Mouse (Mus musculus): ENCODE measurements around the gene Tmem9b. TPM values are rescaled to one million over a fixed set of nuclear protein-coding genes. Genes with fewer than 3 reads are reported as not detected.

Tmem9b gene
- total RNA-seq, 2 experiments from 2014 or later = 67.3 to 71.1 TPM

GRCm38 (mm10) chr7:109747747-109748146 is 4.9 kb downstream of the Tmem9b start:
- intact Hi-C loops (cut with DNase I) = no loop called here

GRCm38 (mm10) chr7:109741703-109742102 is 11.0 kb downstream of the Tmem9b start:
- no peak for DNase-seq (ENCODE audit: extremely low spot score in 1 of 2, low spot score in 2 of 2)
- intact Hi-C loops (cut with DNase I) = no loop called here

More at GRCm38 (mm10) chr7:109747747-109748146, 4.9 kb downstream of the Tmem9b start:
- DNase-seq (ENCODE audit: extremely low spot score in 1 of 2, low spot score in 2 of 2) = no peak

GRCm38 (mm10) chr7:109741060-109741459 is 11.6 kb downstream of the Tmem9b start:
- intact Hi-C loops (cut with DNase I) = no loop called here
- DNase-seq (ENCODE audit: extremely low spot score in 1 of 2, low spot score in 2 of 2) = no peak

- no peak for DNase-seq (ENCODE audit: extremely low spot score in 1 of 2, low spot score in 2 of 2)
- intact Hi-C loops (cut with DNase I) = no loop called here
Observed at GRCm38 (mm10) chr7:109739822-109740370, 12.8 kb downstream of the Tmem9b start.

- intact Hi-C loops (cut with DNase I) = no loop called here
- DNase-seq (ENCODE audit: extremely low spot score in 1 of 2, low spot score in 2 of 2) = no peak
Observed at GRCm38 (mm10) chr7:109734806-109735205, 17.9 kb downstream of the Tmem9b start.

- no peak for DNase-seq (ENCODE audit: extremely low spot score in 1 of 2, low spot score in 2 of 2)
- intact Hi-C loops (cut with DNase I) = no loop called here
Observed at GRCm38 (mm10) chr7:109731626-109732025, 21.0 kb downstream of the Tmem9b start, which contains the start of gene Ascl3. Ascl3 (minus strand) TSS chr7:109731726.

- DNase-seq (ENCODE audit: extremely low spot score in 1 of 2, low spot score in 2 of 2) = no peak
- intact Hi-C loops (cut with DNase I) = no loop called here
Observed at GRCm38 (mm10) chr7:109723697-109724096, 29.0 kb downstream of the Tmem9b start, which contains the start of gene BC051019. BC051019 (minus strand) TSS chr7:109723850.

GRCm38 (mm10) chr7:109723114-109723513 is 29.6 kb downstream of the Tmem9b start:
- no peak for DNase-seq (ENCODE audit: extremely low spot score in 1 of 2, low spot score in 2 of 2)
- intact Hi-C loops (cut with DNase I) = no loop called here

- no peak for DNase-seq (ENCODE audit: extremely low spot score in 1 of 2, low spot score in 2 of 2)
- intact Hi-C loops (cut with DNase I) = no loop called here
Observed at GRCm38 (mm10) chr7:109722618-109723017, 30.1 kb downstream of the Tmem9b start.

GRCm38 (mm10) chr7:109719286-109719685 is 33.4 kb downstream of the Tmem9b start:
- intact Hi-C loops (cut with DNase I) = loop anchor here (2.0 kb wide), 1 partner anchor 192 kb away; no protein-coding TSS in a partner anchor
- peak; percentile 42 to 49 for DNase-seq (ENCODE audit: extremely low spot score in 1 of 2, low spot score in 2 of 2)

GRCm38 (mm10) chr7:109713434-109713982 is 39.2 kb downstream of the Tmem9b start:
- DNase-seq (ENCODE audit: extremely low spot score in 1 of 2, low spot score in 2 of 2) = no peak
- intact Hi-C loops (cut with DNase I) = no loop called here

GRCm38 (mm10) chr7:109712198-109712597 is 40.5 kb downstream of the Tmem9b start:
- intact Hi-C loops (cut with DNase I) = no loop called here
- no peak for DNase-seq (ENCODE audit: extremely low spot score in 1 of 2, low spot score in 2 of 2)

GRCm38 (mm10) chr7:109710069-109710468 is 42.6 kb downstream of the Tmem9b start:
- intact Hi-C loops (cut with DNase I) = no loop called here
- DNase-seq (ENCODE audit: extremely low spot score in 1 of 2, low spot score in 2 of 2) = no peak

GRCm38 (mm10) chr7:109708961-109709382 is 43.7 kb downstream of the Tmem9b start:
- DNase-seq (ENCODE audit: extremely low spot score in 1 of 2, low spot score in 2 of 2) = peak in 1 of 2 experiments; percentile 62
- intact Hi-C loops (cut with DNase I) = no loop called here

GRCm38 (mm10) chr7:109707023-109707785 is 45.5 kb downstream of the Tmem9b start:
- peak in 1 of 2 experiments; percentile 28 for DNase-seq (ENCODE audit: extremely low spot score in 1 of 2, low spot score in 2 of 2)
- intact Hi-C loops (cut with DNase I) = no loop called here

GRCm38 (mm10) chr7:109704461-109704860 is 48.2 kb downstream of the Tmem9b start:
- no peak for DNase-seq (ENCODE audit: extremely low spot score in 1 of 2, low spot score in 2 of 2)
- intact Hi-C loops (cut with DNase I) = no loop called here

GRCm38 (mm10) chr7:109704016-109704377 is 48.7 kb downstream of the Tmem9b start:
- intact Hi-C loops (cut with DNase I) = no loop called here

GRCm38 (mm10) chr7:109703190-109704015 is 49.3 kb downstream of the Tmem9b start, which contains the start of the genes St5 and Akip1:
St5 (minus strand) TSS chr7:109703605.
Akip1 (plus strand) TSS chr7:109703690.
- DNase-seq (ENCODE audit: extremely low spot score in 1 of 2, low spot score in 2 of 2) = peak; percentile 87 to 97
- intact Hi-C loops (cut with DNase I) = no loop called here

More at GRCm38 (mm10) chr7:109704016-109704377, 48.7 kb downstream of the Tmem9b start:
- no peak for DNase-seq (ENCODE audit: extremely low spot score in 1 of 2, low spot score in 2 of 2)

- intact Hi-C loops (cut with DNase I) = no loop called here
Observed at GRCm38 (mm10) chr7:109702721-109703120, 50.0 kb downstream of the Tmem9b start.

More at GRCm38 (mm10) chr7:109702721-109703120, 50.0 kb downstream of the Tmem9b start:
- DNase-seq (ENCODE audit: extremely low spot score in 1 of 2, low spot score in 2 of 2) = no peak

All from left cerebral cortex, postnatal 10 days (tissue).